Mouse (Mus musculus): ENCODE data around the gene Trim69. TPM values are rescaled to one million over a fixed set of nuclear protein-coding genes. Genes with fewer than 3 reads are reported as not detected.

Trim69 gene
- polyA plus RNA-seq, 1 experiment from 2014 or later: not detected

- 96% methylated on average over 2 of the region's 2 CpGs for WGBS
- no peak for ATAC-seq (ENCODE audit: low FRiP score)
- H3K27me3 ChIP-seq (replicated peaks): no peaks in the 10 kb centered on the region
Observed at GRCm38 (mm10) chr2:122154479-122154878, 6.0 kb upstream of the Trim69 start.

GRCm38 (mm10) chr2:122155292-122155691 lies 5.2 kb upstream of the Trim69 start:
- Histone ChIP-seq H3K4me2 (no peak overlapping the region), H3K4me3 (replicated peaks) (no peak overlapping the region), H3K27me3 (replicated peaks) (no peaks in the 10 kb centered on the region), H3K9me3 (replicated peaks) (no peaks in the 10 kb centered on the region), H3K27ac (replicated peaks) (no peak overlapping the region), H3K4me1 (no peaks in the 10 kb centered on the region), H3K36me3 (no peaks in the 10 kb centered on the region), H3K9ac (replicated peaks) (no peak overlapping the region)
- 76% methylated on average over 2 of the region's 2 CpGs for WGBS
- ATAC-seq (ENCODE audit: low FRiP score): no peak

More at GRCm38 (mm10) chr2:122154479-122154878, 6.0 kb upstream of the Trim69 start:
- H3K4me1 ChIP-seq: no peaks in the 10 kb centered on the region
- no peak overlapping the region for H3K9ac ChIP-seq (replicated peaks)
- no peak overlapping the region for H3K4me2 ChIP-seq
- no peak overlapping the region for H3K4me3 ChIP-seq (replicated peaks)
- H3K27ac ChIP-seq (replicated peaks): no peak overlapping the region
- H3K9me3 ChIP-seq (replicated peaks): no peaks in the 10 kb centered on the region
- no peaks in the 10 kb centered on the region for H3K36me3 ChIP-seq

GRCm38 (mm10) chr2:122156051-122156700 lies 4.3 kb upstream of the Trim69 start:
- ATAC-seq (ENCODE audit: low FRiP score): no peak
- WGBS: 96% methylated on average over 4 of the region's 4 CpGs
- no peaks in the 10 kb centered on the region for H3K27me3 ChIP-seq (replicated peaks)
- H3K4me3 ChIP-seq (replicated peaks): no peak overlapping the region
- H3K9me3 ChIP-seq (replicated peaks): no peaks in the 10 kb centered on the region
- no peak overlapping the region for H3K4me2 ChIP-seq
- no peak overlapping the region for H3K27ac ChIP-seq (replicated peaks)
- no peak overlapping the region for H3K9ac ChIP-seq (replicated peaks)
- no peaks in the 10 kb centered on the region for H3K4me1 ChIP-seq
- H3K36me3 ChIP-seq: no peaks in the 10 kb centered on the region

- Histone ChIP-seq H3K27ac (replicated peaks) (no peak overlapping the region), H3K27me3 (replicated peaks) (no peaks in the 10 kb centered on the region), H3K4me2 (no peak overlapping the region), H3K4me1 (no peaks in the 10 kb centered on the region), H3K4me3 (replicated peaks) (no peak overlapping the region), H3K9me3 (replicated peaks) (no peaks in the 10 kb centered on the region), H3K36me3 (no peaks in the 10 kb centered on the region), H3K9ac (replicated peaks) (no peak overlapping the region)
- ATAC-seq (ENCODE audit: low FRiP score): no peak
Observed at GRCm38 (mm10) chr2:122157561-122157960, 2.9 kb upstream of the Trim69 start.

- Histone ChIP-seq H3K4me3 (replicated peaks) (no peak overlapping the region), H3K9me3 (replicated peaks) (no peaks in the 10 kb centered on the region), H3K4me1 (no peaks in the 10 kb centered on the region)
Observed at GRCm38 (mm10) chr2:122158362-122158802, 2.1 kb upstream of the Trim69 start.

GRCm38 (mm10) chr2:122159667-122160066 lies 833 bp upstream of the Trim69 start:
- Histone ChIP-seq H3K4me3 (replicated peaks) (no peak overlapping the region), H3K4me2 (no peak overlapping the region), H3K9ac (replicated peaks) (no peak overlapping the region), H3K27me3 (replicated peaks) (no peaks in the 10 kb centered on the region), H3K36me3 (no peaks in the 10 kb centered on the region), H3K27ac (replicated peaks) (no peak overlapping the region), H3K4me1 (no peaks in the 10 kb centered on the region), H3K9me3 (replicated peaks) (no peaks in the 10 kb centered on the region)
- no peak for ATAC-seq (ENCODE audit: low FRiP score)
- 79% methylated on average over 6 of the region's 6 CpGs for WGBS

More at GRCm38 (mm10) chr2:122158362-122158802, 2.1 kb upstream of the Trim69 start:
- 65% methylated on average over 6 of the region's 6 CpGs for WGBS
- H3K36me3 ChIP-seq: no peaks in the 10 kb centered on the region
- no peak for ATAC-seq (ENCODE audit: low FRiP score)
- no peak overlapping the region for H3K27ac ChIP-seq (replicated peaks)
- H3K9ac ChIP-seq (replicated peaks): no peak overlapping the region
- no peak overlapping the region for H3K4me2 ChIP-seq
- H3K27me3 ChIP-seq (replicated peaks): no peaks in the 10 kb centered on the region

- Histone ChIP-seq H3K4me3 (replicated peaks) (no peak overlapping the region), H3K27ac (replicated peaks) (no peak overlapping the region), H3K36me3 (no peaks in the 10 kb centered on the region), H3K4me1 (no peaks in the 10 kb centered on the region), H3K4me2 (no peak overlapping the region), H3K9me3 (replicated peaks) (no peaks in the 10 kb centered on the region), H3K9ac (replicated peaks) (no peak overlapping the region), H3K27me3 (replicated peaks) (no peaks in the 10 kb centered on the region)
- no peak for ATAC-seq (ENCODE audit: low FRiP score)
- WGBS: 34% methylated on average over 4 of the region's 4 CpGs
Observed at GRCm38 (mm10) chr2:122161542-122161941, 1.0 kb downstream of the Trim69 start.

- no peaks in the 10 kb centered on the region for H3K4me1 ChIP-seq
- no peak for ATAC-seq (ENCODE audit: low FRiP score)
- no peak overlapping the region for H3K27ac ChIP-seq (replicated peaks)
- H3K4me2 ChIP-seq: no peak overlapping the region
- no peak overlapping the region for H3K9ac ChIP-seq (replicated peaks)
- H3K27me3 ChIP-seq (replicated peaks): no peaks in the 10 kb centered on the region
- H3K9me3 ChIP-seq (replicated peaks): no peaks in the 10 kb centered on the region
- WGBS: 81% methylated on average over 2 of the region's 2 CpGs
- no peaks in the 10 kb centered on the region for H3K36me3 ChIP-seq
- no peak overlapping the region for H3K4me3 ChIP-seq (replicated peaks)
Observed at GRCm38 (mm10) chr2:122162529-122162928, 2.0 kb downstream of the Trim69 start.

GRCm38 (mm10) chr2:122163430-122164195 lies 3.1 kb downstream of the Trim69 start:
- Histone ChIP-seq H3K27me3 (replicated peaks) (no peaks in the 10 kb centered on the region), H3K4me1 (no peaks in the 10 kb centered on the region), H3K9ac (replicated peaks) (no peak overlapping the region), H3K9me3 (replicated peaks) (no peaks in the 10 kb centered on the region), H3K36me3 (no peaks in the 10 kb centered on the region), H3K4me2 (no peak overlapping the region), H3K27ac (replicated peaks) (no peak overlapping the region), H3K4me3 (replicated peaks) (no peak overlapping the region)
- WGBS: 84% methylated on average over 13 of the region's 13 CpGs
- no peak for ATAC-seq (ENCODE audit: low FRiP score)

- no peaks in the 10 kb centered on the region for H3K27me3 ChIP-seq (replicated peaks)
- ATAC-seq (ENCODE audit: low FRiP score): no peak
- no peak overlapping the region for H3K4me2 ChIP-seq
Observed at GRCm38 (mm10) chr2:122164293-122164692, 3.8 kb downstream of the Trim69 start.

GRCm38 (mm10) chr2:122171292-122171691 lies 10.8 kb downstream of the Trim69 start:
- 89% methylated on average over 6 of the region's 6 CpGs for WGBS
- H3K27me3 ChIP-seq (replicated peaks): no peaks in the 10 kb centered on the region
- H3K4me1 ChIP-seq: no peaks in the 10 kb centered on the region
- H3K27ac ChIP-seq (replicated peaks): no peak overlapping the region
- no peak overlapping the region for H3K4me2 ChIP-seq
- H3K36me3 ChIP-seq: no peaks in the 10 kb centered on the region
- H3K9me3 ChIP-seq (replicated peaks): no peaks in the 10 kb centered on the region
- no peak overlapping the region for H3K9ac ChIP-seq (replicated peaks)
- no peak for ATAC-seq (ENCODE audit: low FRiP score)
- no peak overlapping the region for H3K4me3 ChIP-seq (replicated peaks)

More at GRCm38 (mm10) chr2:122164293-122164692, 3.8 kb downstream of the Trim69 start:
- H3K9ac ChIP-seq (replicated peaks): no peak overlapping the region
- H3K36me3 ChIP-seq: no peaks in the 10 kb centered on the region
- H3K4me1 ChIP-seq: no peaks in the 10 kb centered on the region
- no peaks in the 10 kb centered on the region for H3K9me3 ChIP-seq (replicated peaks)
- H3K27ac ChIP-seq (replicated peaks): no peak overlapping the region
- 86% methylated on average over 11 of the region's 11 CpGs for WGBS
- H3K4me3 ChIP-seq (replicated peaks): no peak overlapping the region

GRCm38 (mm10) chr2:122172188-122172587 lies 11.7 kb downstream of the Trim69 start:
- Histone ChIP-seq H3K4me2 (no peak overlapping the region), H3K36me3 (no peaks in the 10 kb centered on the region), H3K9me3 (replicated peaks) (no peaks in the 10 kb centered on the region), H3K4me1 (no peaks in the 10 kb centered on the region), H3K27ac (replicated peaks) (no peak overlapping the region), H3K9ac (replicated peaks) (no peak overlapping the region), H3K4me3 (replicated peaks) (no peak overlapping the region), H3K27me3 (replicated peaks) (no peaks in the 10 kb centered on the region)
- no peak for ATAC-seq (ENCODE audit: low FRiP score)
- WGBS: 94% methylated on average over 2 of the region's 2 CpGs

Data from neural tube, embryonic 15.5 days (tissue).